10 mouse cellular contexts compared by ENCODE assay signal in the genomic region with DNA sequence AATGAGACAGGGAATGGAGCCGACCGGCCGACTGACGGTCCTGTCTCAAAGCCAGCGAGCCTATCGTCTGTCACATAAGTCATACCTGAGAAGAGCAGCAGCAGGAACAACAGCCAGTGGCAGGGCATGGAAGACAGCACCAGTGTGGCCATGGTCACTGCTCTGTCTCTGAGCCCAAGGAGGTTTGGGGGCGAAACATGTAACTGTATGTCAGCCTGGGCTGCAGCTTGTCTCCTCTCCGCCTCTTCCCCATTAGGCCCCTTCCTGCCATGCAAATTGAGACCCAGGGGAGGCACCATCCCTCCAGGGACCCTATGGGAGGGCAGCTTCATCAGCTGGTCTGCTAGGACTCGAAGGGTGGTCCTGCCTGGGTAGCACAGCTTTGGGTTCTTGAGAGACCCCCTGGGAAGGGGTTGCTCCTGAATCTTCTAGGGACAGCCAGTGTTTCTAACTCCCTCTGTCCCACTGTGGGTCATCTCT. TPM values are rescaled to one million over a fixed set of nuclear protein-coding genes. Genes with fewer than 3 reads are reported as not detected.
DNase-seq lines count a peak whose midpoint lies in the region; ATAC-seq and TF ChIP-seq lines count a peak whose summit lies in the region.
"Had no signal": no experiment of that assay in that cellular context is flagged by ENCODE, and none has a peak within 500 bp of the region (broad histone marks: within the 10 kb centered on the region; RNA-seq: fewer than 3 reads in every experiment).

A gene (minus strand): TSS at position 430 of the 480 bp plus-strand sequence.

- H3K36me3 ChIP-seq in stomach, embryonic 14.5 days (ENCODE audit: control insufficient read depth, insufficient read depth, low read length) = no peaks in the 10 kb centered on the region
- H3K36me3 ChIP-seq in stomach, postnatal 0 days (ENCODE audit: control insufficient read depth, insufficient read depth, low read length) = no peaks in the 10 kb centered on the region
- H3K36me3 ChIP-seq in intestine, embryonic 16.5 days (ENCODE audit: control insufficient read depth, insufficient read depth, low read length) = no peaks in the 10 kb centered on the region
- no peaks in the 10 kb centered on the region for H3K36me3 ChIP-seq in forebrain, embryonic 15.5 days
- H3K36me3 ChIP-seq: heart, embryonic 12.5 days; neural tube, embryonic 13.5 days had no signal

- no peaks in the 10 kb centered on the region for H3K9me3 ChIP-seq in stomach, embryonic 14.5 days (ENCODE audit: control insufficient read depth, low read depth, low read length)
- no peaks in the 10 kb centered on the region for H3K9me3 ChIP-seq in stomach, postnatal 0 days (ENCODE audit: control insufficient read depth, low read length)
- H3K9me3 ChIP-seq in intestine, embryonic 16.5 days (ENCODE audit: control insufficient read depth, low read length) = no peaks in the 10 kb centered on the region
- no peaks in the 10 kb centered on the region for H3K9me3 ChIP-seq in forebrain, embryonic 15.5 days
- H3K9me3 ChIP-seq: heart, embryonic 12.5 days; neural tube, embryonic 13.5 days had no signal

- no peak within 1 kb of the TSS for H3K4me3 ChIP-seq in stomach, embryonic 14.5 days (ENCODE audit: low read depth, low read length)
- H3K4me3 ChIP-seq in stomach, postnatal 0 days (ENCODE audit: low read depth, low read length) = no peak within 1 kb of the TSS
- H3K4me3 ChIP-seq in intestine, embryonic 16.5 days (ENCODE audit: low read length) = no peak within 1 kb of the TSS
- no peak within 1 kb of the TSS for H3K4me3 ChIP-seq in left cerebral cortex, adult 2 months
- H3K4me3 ChIP-seq in forebrain, embryonic 15.5 days = no peak within 1 kb of the TSS
- H3K4me3 ChIP-seq: heart, embryonic 12.5 days; neural tube, embryonic 13.5 days had no signal

- no peak for DNase-seq in stomach, postnatal 0 days (ENCODE audit: low spot score)
- peak; percentile 33 for DNase-seq in lung, postnatal 36 days
- peak; percentile 49 for DNase-seq in thymus, postnatal 4 days
- no peak for DNase-seq in left cerebral cortex, adult 2 months (ENCODE audit: extremely low spot score in 1 of 2, low spot score in 2 of 2)
- DNase-seq: cerebellum, adult 8-10 months had no signal

- H3K4me2 ChIP-seq in stomach, embryonic 14.5 days (replicated peaks; ENCODE audit: low read depth, low read length) = no peak within 1 kb of the TSS
- H3K4me2 ChIP-seq in stomach, postnatal 0 days (replicated peaks; ENCODE audit: low read depth) = no peak within 1 kb of the TSS
- no peak within 1 kb of the TSS for H3K4me2 ChIP-seq in intestine, embryonic 16.5 days (ENCODE audit: low read depth, low read length)
- no peak within 1 kb of the TSS for H3K4me2 ChIP-seq in forebrain, embryonic 15.5 days (replicated peaks)
- H3K4me2 ChIP-seq: heart, embryonic 12.5 days; neural tube, embryonic 13.5 days had no signal

- no peak for ATAC-seq in stomach, embryonic 14.5 days (ENCODE audit: insufficient number of reproducible peaks, insufficient read depth, low FRiP score, low read depth)
- no peak for ATAC-seq in stomach, postnatal 0 days (ENCODE audit: low FRiP score, low TSS enrichment)
- ATAC-seq in intestine, embryonic 16.5 days = no peak
- ATAC-seq in forebrain, embryonic 15.5 days (replicated peaks) = no peak

- intact Hi-C loops in left cerebral cortex, adult 2 months (cut with DNase I) = no loop called here

- no peak for TF ChIP-seq EP300 in stomach, postnatal 0 days (optimal IDR thresholded peaks at IDR 0.05)

- H3K4me1 ChIP-seq in stomach, embryonic 14.5 days (ENCODE audit: control insufficient read depth, insufficient read depth, low read length) = 0 out of 2 replicates have a peak, but pooled peaks cover 8% of the 10 kb centered on the region
- H3K4me1 ChIP-seq in stomach, postnatal 0 days (replicated peaks; ENCODE audit: control insufficient read depth, insufficient read depth) = no peaks in the 10 kb centered on the region
- peaks cover 18% of the 10 kb centered on the region for H3K4me1 ChIP-seq in intestine, embryonic 16.5 days (ENCODE audit: control insufficient read depth, insufficient read depth, low read length)
- no peaks in the 10 kb centered on the region for H3K4me1 ChIP-seq in forebrain, embryonic 15.5 days
- H3K4me1 ChIP-seq: neural tube, embryonic 13.5 days had no signal

- WGBS in stomach, embryonic 14.5 days = 61% methylated on average over 9 of the region's 9 CpGs
- WGBS in stomach, postnatal 0 days = 51% methylated on average over 9 of the region's 9 CpGs
- 65% methylated on average over 9 of the region's 9 CpGs for WGBS in intestine, embryonic 16.5 days
- WGBS in forebrain, embryonic 15.5 days = 76% methylated on average over 9 of the region's 9 CpGs

- H3K9ac ChIP-seq in stomach, embryonic 14.5 days (replicated peaks; ENCODE audit: low read depth, low read length) = no peak within 1 kb of the TSS
- no peak within 1 kb of the TSS for H3K9ac ChIP-seq in stomach, postnatal 0 days (ENCODE audit: low read length)
- H3K9ac ChIP-seq in intestine, embryonic 16.5 days (ENCODE audit: low read depth, low read length) = peak within 1 kb of the TSS; percentile 27; the same call in 1 of the 2 replicates
- H3K9ac ChIP-seq in forebrain, embryonic 15.5 days (replicated peaks) = no peak within 1 kb of the TSS
- H3K9ac ChIP-seq: heart, embryonic 12.5 days; neural tube, embryonic 13.5 days had no signal

- H3K27me3 ChIP-seq in stomach, embryonic 14.5 days (ENCODE audit: control insufficient read depth, insufficient read depth, low read length) = no peaks in the 10 kb centered on the region
- H3K27me3 ChIP-seq in stomach, postnatal 0 days (ENCODE audit: control insufficient read depth, insufficient read depth, low read length) = no peaks in the 10 kb centered on the region
- no peaks in the 10 kb centered on the region for H3K27me3 ChIP-seq in intestine, embryonic 16.5 days (replicated peaks; ENCODE audit: control insufficient read depth, insufficient read depth, low read length)
- H3K27me3 ChIP-seq in forebrain, embryonic 15.5 days = no peaks in the 10 kb centered on the region
- H3K27me3 ChIP-seq: heart, embryonic 12.5 days; neural tube, embryonic 13.5 days had no signal

- peak within 1 kb of the TSS; percentile 33; the same call in 1 of the 2 replicates for H3K27ac ChIP-seq in stomach, embryonic 14.5 days (ENCODE audit: low read length)
- no peak within 1 kb of the TSS for H3K27ac ChIP-seq in stomach, postnatal 0 days (replicated peaks)
- H3K27ac ChIP-seq in intestine, embryonic 16.5 days (ENCODE audit: low read length) = no peak within 1 kb of the TSS
- no peak within 1 kb of the TSS for H3K27ac ChIP-seq in left cerebral cortex, adult 2 months
- no peak within 1 kb of the TSS for H3K27ac ChIP-seq in forebrain, embryonic 15.5 days (replicated peaks)
- H3K27ac ChIP-seq: neural tube, embryonic 13.5 days had no signal

- TF ChIP-seq CTCF in stomach, postnatal 0 days (IDR thresholded peaks at IDR 0.05; ENCODE audit: low read depth) = no peak
- TF ChIP-seq CTCF in left cerebral cortex, adult 2 months (IDR thresholded peaks at IDR 0.05) = no peak

RNA-seq across cellular contexts. Expression of the gene that starts here (rescaled TPM):
- 2.7 and 2.9 TPM in 2 replicates for polyA plus RNA-seq in stomach, embryonic 14.5 days (2014; fragmentation: Nextera tagmentation; extraction: Ambion mirVana)
- polyA plus RNA-seq in stomach, postnatal 0 days (2015; fragmentation: Nextera tagmentation; extraction: Ambion mirVana) = 1.9 TPM in 2 replicates
- polyA plus RNA-seq in intestine, embryonic 16.5 days (2015; fragmentation: Nextera tagmentation; extraction: Ambion mirVana) = 3.0 and 4.4 TPM in 2 replicates
- not detected for total RNA-seq in left cerebral cortex, adult 2 months (2021)
- 0.56 and 0.77 TPM in 2 replicates for polyA plus RNA-seq in forebrain, embryonic 15.5 days (2015; fragmentation: Nextera tagmentation; extraction: Ambion mirVana)

Comparison
In these comparisons a context has a peak if more than half of its experiments do, and no peak if none do; other contexts are left out.
1. DNase-seq: peak in lung, postnatal 36 days (single experiment) and thymus, postnatal 4 days (single experiment); none in stomach, postnatal 0 days (single experiment) and left cerebral cortex, adult 2 months (0 of 2).